Mouse (Mus musculus): ENCODE data around the gene Ssb. TPM values are rescaled to one million over a fixed set of nuclear protein-coding genes. Genes with fewer than 3 reads are reported as not detected.

Gene Ssb
- polyA plus RNA-seq, 2 experiments, result 173 to 291 TPM

- peak; percentile 65 for DNase-seq (ENCODE audit: low spot score)
- H3K27me3 ChIP-seq (ENCODE audit: control insufficient read depth, insufficient read depth, low read length), result no peaks in the 10 kb centered on the region
- H3K4me3 ChIP-seq (replicated peaks; ENCODE audit: low read length), result peak overlapping the region; percentile 82
- no peaks in the 10 kb centered on the region for H3K9me3 ChIP-seq (ENCODE audit: control insufficient read depth, low read length)
- WGBS, result 1% methylated on average over 45 of the region's 80 CpGs
- peak; percentile 82 for ATAC-seq (ENCODE audit: low FRiP score, low read depth)
- peaks cover 16% of the 10 kb centered on the region; the same call in 1 of the 2 replicates for H3K36me3 ChIP-seq (ENCODE audit: control insufficient read depth, insufficient read depth, low read length)
- peak overlapping the region; percentile 97 for H3K9ac ChIP-seq (ENCODE audit: low read depth, low read length, severe bottlenecking)
- peak overlapping the region; percentile 72 for H3K4me2 ChIP-seq (replicated peaks; ENCODE audit: low read depth, low read length, severe bottlenecking)
- H3K27ac ChIP-seq (replicated peaks; ENCODE audit: low read depth, low read length), result peak overlapping the region; percentile 96
- TF ChIP-seq POLR2A (IDR thresholded peaks at IDR 0.05; ENCODE audit: borderline replicate concordance, extremely low read depth, insufficient read depth, insufficient read length), result peak; percentile 55; the same call in 1 of the 2 replicates
- peaks cover 8% of the 10 kb centered on the region; the same call in 1 of the 2 replicates for H3K4me1 ChIP-seq (ENCODE audit: control insufficient read depth, insufficient read depth, low read length)
Observed at GRCm38 (mm10) chr2:69822361-69823128, 38.8 kb upstream of the Ssb start.

GRCm38 (mm10) chr2:69823129-69823677 lies 38.2 kb upstream of the Ssb start:
- Histone ChIP-seq H3K4me3 (replicated peaks; ENCODE audit: low read length) (peak overlapping the region; percentile 82), H3K4me2 (replicated peaks; ENCODE audit: low read depth, low read length, severe bottlenecking) (peak overlapping the region; percentile 72), H3K9ac (ENCODE audit: low read depth, low read length, severe bottlenecking) (peak overlapping the region; percentile 97), H3K27me3 (ENCODE audit: control insufficient read depth, insufficient read depth, low read length) (no peaks in the 10 kb centered on the region), H3K4me1 (ENCODE audit: control insufficient read depth, insufficient read depth, low read length) (peaks cover 8% of the 10 kb centered on the region; the same call in 1 of the 2 replicates), H3K9me3 (ENCODE audit: control insufficient read depth, low read length) (no peaks in the 10 kb centered on the region), H3K36me3 (ENCODE audit: control insufficient read depth, insufficient read depth, low read length) (peaks cover 18% of the 10 kb centered on the region), H3K27ac (replicated peaks; ENCODE audit: low read depth, low read length) (peak overlapping the region; percentile 96)
- TF ChIP-seq POLR2A (IDR thresholded peaks at IDR 0.05; ENCODE audit: borderline replicate concordance, extremely low read depth, insufficient read depth, insufficient read length), result no peak
- peak; percentile 77 for ATAC-seq (ENCODE audit: low FRiP score, low read depth)
- 2% methylated on average over 38 of the region's 45 CpGs for WGBS
- peak; percentile 25 for DNase-seq (ENCODE audit: low spot score)

- 86% methylated on average over 10 of the region's 10 CpGs for WGBS
- Histone ChIP-seq H3K36me3 (ENCODE audit: control insufficient read depth, insufficient read depth, low read length) (peaks cover 31% of the 10 kb centered on the region), H3K4me2 (replicated peaks; ENCODE audit: low read depth, low read length, severe bottlenecking) (no peak overlapping the region), H3K27ac (replicated peaks; ENCODE audit: low read depth, low read length) (no peak overlapping the region), H3K4me3 (replicated peaks; ENCODE audit: low read length) (no peak overlapping the region), H3K9me3 (ENCODE audit: control insufficient read depth, low read length) (no peaks in the 10 kb centered on the region), H3K9ac (ENCODE audit: low read depth, low read length, severe bottlenecking) (no peak overlapping the region), H3K4me1 (ENCODE audit: control insufficient read depth, insufficient read depth, low read length) (peaks cover 8% of the 10 kb centered on the region; the same call in 1 of the 2 replicates), H3K27me3 (ENCODE audit: control insufficient read depth, insufficient read depth, low read length) (no peaks in the 10 kb centered on the region)
- TF ChIP-seq POLR2A (IDR thresholded peaks at IDR 0.05; ENCODE audit: borderline replicate concordance, extremely low read depth, insufficient read depth, insufficient read length), result no peak
- no peak for DNase-seq (ENCODE audit: low spot score)
- ATAC-seq (ENCODE audit: low FRiP score, low read depth), result no peak
Observed at GRCm38 (mm10) chr2:69825898-69826297, 35.5 kb upstream of the Ssb start.

GRCm38 (mm10) chr2:69826380-69826779 lies 35.0 kb upstream of the Ssb start:
- no peaks in the 10 kb centered on the region for H3K27me3 ChIP-seq (ENCODE audit: control insufficient read depth, insufficient read depth, low read length)
- peaks cover 36% of the 10 kb centered on the region for H3K36me3 ChIP-seq (ENCODE audit: control insufficient read depth, insufficient read depth, low read length)
- TF ChIP-seq POLR2A (IDR thresholded peaks at IDR 0.05; ENCODE audit: borderline replicate concordance, extremely low read depth, insufficient read depth, insufficient read length), result no peak
- peaks cover 7% of the 10 kb centered on the region; the same call in 1 of the 2 replicates for H3K4me1 ChIP-seq (ENCODE audit: control insufficient read depth, insufficient read depth, low read length)
- H3K27ac ChIP-seq (replicated peaks; ENCODE audit: low read depth, low read length), result no peak overlapping the region
- no peak overlapping the region for H3K9ac ChIP-seq (ENCODE audit: low read depth, low read length, severe bottlenecking)
- no peak overlapping the region for H3K4me3 ChIP-seq (replicated peaks; ENCODE audit: low read length)
- H3K9me3 ChIP-seq (ENCODE audit: control insufficient read depth, low read length), result no peaks in the 10 kb centered on the region
- no peak for DNase-seq (ENCODE audit: low spot score)
- no peak for ATAC-seq (ENCODE audit: low FRiP score, low read depth)
- WGBS, result 85% methylated on average over 2 of the region's 2 CpGs
- H3K4me2 ChIP-seq (replicated peaks; ENCODE audit: low read depth, low read length, severe bottlenecking), result no peak overlapping the region

- Histone ChIP-seq H3K4me1 (ENCODE audit: control insufficient read depth, insufficient read depth, low read length) (0 out of 2 replicates have a peak, but pooled peaks cover 3% of the 10 kb centered on the region), H3K36me3 (ENCODE audit: control insufficient read depth, insufficient read depth, low read length) (peaks cover 41% of the 10 kb centered on the region), H3K9ac (ENCODE audit: low read depth, low read length, severe bottlenecking) (no peak overlapping the region), H3K27ac (replicated peaks; ENCODE audit: low read depth, low read length) (no peak overlapping the region), H3K27me3 (ENCODE audit: control insufficient read depth, insufficient read depth, low read length) (no peaks in the 10 kb centered on the region), H3K4me3 (replicated peaks; ENCODE audit: low read length) (no peak overlapping the region), H3K9me3 (ENCODE audit: control insufficient read depth, low read length) (no peaks in the 10 kb centered on the region), H3K4me2 (replicated peaks; ENCODE audit: low read depth, low read length, severe bottlenecking) (no peak overlapping the region)
- WGBS, result 31% methylated on average over 7 of the region's 7 CpGs
- ATAC-seq (ENCODE audit: low FRiP score, low read depth) (no peak), DNase-seq (ENCODE audit: low spot score) (no peak)
- TF ChIP-seq POLR2A (IDR thresholded peaks at IDR 0.05; ENCODE audit: borderline replicate concordance, extremely low read depth, insufficient read depth, insufficient read length), result no peak
Observed at GRCm38 (mm10) chr2:69828031-69828430, 33.3 kb upstream of the Ssb start.

Measured in limb, embryonic 14.5 days (tissue).